Mouse (Mus musculus) testis, adult 2 months (tissue): ENCODE measurements around the gene Gm20388.

Source experiments
- CTCF ChIP-seq: fragments of 200-500 bp; IDR thresholded peaks from 2 replicates; pipeline ENCODE4 v1.5.1; 2012; ENCODE audit warnings: low read depth, mild to moderate bottlenecking, inconsistent platforms, low read length, moderate library complexity; ENCODE audit not compliant: control insufficient read depth, insufficient read depth, insufficient replicate concordance
- POLR2A ChIP-seq: fragments of 200-500 bp; IDR thresholded peaks from 2 replicates; pipeline ENCODE4 v1.6.1; 2012; ENCODE audit warnings: low read depth, mild to moderate bottlenecking, inconsistent platforms, low read length, moderate library complexity; ENCODE audit not compliant: control insufficient read depth

DNA sequence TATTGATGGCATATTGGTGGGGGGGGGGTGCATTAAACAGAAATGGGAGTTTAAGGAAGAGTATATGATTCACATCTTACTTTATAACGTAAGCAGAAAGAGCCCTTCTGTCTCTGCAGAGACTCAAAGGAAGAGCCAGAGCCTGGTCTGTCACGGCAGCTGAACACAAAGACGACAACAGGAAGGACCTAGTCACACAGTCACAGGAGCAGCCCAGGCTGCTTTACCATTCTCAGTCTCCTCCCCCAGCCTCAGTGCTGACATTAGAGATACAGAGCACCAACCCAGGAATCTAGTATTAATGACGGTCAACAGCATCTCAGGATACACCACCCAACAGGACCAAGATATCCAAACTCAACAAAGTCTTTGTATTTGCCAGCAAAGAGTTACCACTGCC is 3027.9 kb downstream of the Gm20388 start:
- TF ChIP-seq POLR2A (no peak), CTCF (no peak)
